Mouse (Mus musculus) heart, postnatal 36 days (tissue): ENCODE data around the gene Phlda3. TPM values are rescaled to one million over a fixed set of nuclear protein-coding genes. Genes with fewer than 3 reads are reported as not detected.

Experiments used
- DNase-seq, 2 experiments: peaks; one replicate each; pipeline ENCODE4 v3.0.0; 2021 to 2022
- intact Hi-C: fragments of 180-260 bp; cut with DNase I; formaldehyde crosslinking; loops from one replicate; pipeline ENCODE4 v1.15.1; 2025
- total RNA-seq, 2 experiments: library from RNA; stranded (reverse); gene quantifications; 2 replicates each; pipeline ENCODE4 v1.2.3; 2021

The Phlda3 gene
- total RNA-seq: 10 to 100 TPM in 1 of 2 experiments, 1 to 10 TPM in 1; 9.7 to 13.3 TPM

GRCm38 (mm10) chr1:135765645-135766591 lies at the start of gene Phlda3:
Phlda3 (plus strand) TSS chr1:135766119.
- intact Hi-C loops: loop anchor here (1.0 to 2.0 kb wide), 2 partner anchors 13 to 15 kb away; no protein-coding TSS in a partner anchor

GRCm38 (mm10) chr1:135719486-135719885 lies 46.4 kb upstream of the Phlda3 start:
- intact Hi-C loops: loop anchor here (1.0 to 10.0 kb wide), 3 partner anchors 34 to 225 kb away; no protein-coding TSS in a partner anchor
- peak; percentile 74 to 77 for DNase-seq

More at GRCm38 (mm10) chr1:135765645-135766591, at the start of gene Phlda3:
- DNase-seq: peak; percentile 81 to 85

- intact Hi-C loops: loop anchor here (1.0 to 10.0 kb wide), 3 partner anchors 33 to 225 kb away; no protein-coding TSS in a partner anchor
- DNase-seq: no peak
These were observed 45.9 kb upstream of the Phlda3 start, which contains the start of gene Csrp1 for GRCm38 (mm10) chr1:135719983-135720382. Csrp1 (plus strand) TSS chr1:135720061.

- intact Hi-C loops: no loop called here
- DNase-seq: no peak
These were observed 42.9 kb upstream of the Phlda3 start for GRCm38 (mm10) chr1:135723016-135723415.

- DNase-seq: no peak
- intact Hi-C loops: no loop called here
These were observed 41.8 kb upstream of the Phlda3 start for GRCm38 (mm10) chr1:135724134-135724533.

GRCm38 (mm10) chr1:135725324-135725723 lies 40.6 kb upstream of the Phlda3 start:
- intact Hi-C loops: no loop called here
- DNase-seq: no peak

GRCm38 (mm10) chr1:135725936-135726335 lies 40.0 kb upstream of the Phlda3 start:
- DNase-seq: peak; percentile 43 to 46
- intact Hi-C loops: no loop called here

GRCm38 (mm10) chr1:135728631-135729366 lies 37.1 kb upstream of the Phlda3 start:
- intact Hi-C loops: no loop called here
- DNase-seq: peak; percentile 84 to 90

- no peak for DNase-seq
- intact Hi-C loops: no loop called here
These were observed 36.6 kb upstream of the Phlda3 start for GRCm38 (mm10) chr1:135729367-135729713.

GRCm38 (mm10) chr1:135729821-135730220 lies 36.1 kb upstream of the Phlda3 start:
- intact Hi-C loops: no loop called here
- no peak for DNase-seq

- DNase-seq: peak in 1 of 2 experiments; percentile 17
These were observed 35.6 kb upstream of the Phlda3 start for GRCm38 (mm10) chr1:135730296-135730695.

GRCm38 (mm10) chr1:135731393-135731792 lies 34.5 kb upstream of the Phlda3 start:
- DNase-seq: no peak
- intact Hi-C loops: no loop called here

More at GRCm38 (mm10) chr1:135730296-135730695, 35.6 kb upstream of the Phlda3 start:
- intact Hi-C loops: no loop called here

GRCm38 (mm10) chr1:135731897-135732684 lies 33.8 kb upstream of the Phlda3 start:
- intact Hi-C loops: no loop called here
- no peak for DNase-seq

- peak; percentile 45 to 51 for DNase-seq
- intact Hi-C loops: no loop called here
These were observed 31.5 kb upstream of the Phlda3 start for GRCm38 (mm10) chr1:135734225-135734937.

- no peak for DNase-seq
- intact Hi-C loops: no loop called here
These were observed 30.5 kb upstream of the Phlda3 start for GRCm38 (mm10) chr1:135735460-135735859.

- intact Hi-C loops: no loop called here
- DNase-seq: no peak
These were observed 20.9 kb upstream of the Phlda3 start for GRCm38 (mm10) chr1:135744987-135745386.

GRCm38 (mm10) chr1:135746248-135746647 lies 19.7 kb upstream of the Phlda3 start:
- intact Hi-C loops: no loop called here

GRCm38 (mm10) chr1:135752737-135753348 lies 13.1 kb upstream of the Phlda3 start:
- intact Hi-C loops: loop anchor here (1.0 to 5.0 kb wide), 4 partner anchors 13 to 74 kb away; partner anchors contain the start of gene Phlda3
- peak; percentile 91 to 92 for DNase-seq

More at GRCm38 (mm10) chr1:135746248-135746647, 19.7 kb upstream of the Phlda3 start:
- no peak for DNase-seq

GRCm38 (mm10) chr1:135755287-135755686 lies 10.6 kb upstream of the Phlda3 start:
- intact Hi-C loops: no loop called here
- DNase-seq: peak; percentile 66 to 69
